Mouse (Mus musculus) cerebellum, adult 9-10 months (tissue): ENCODE measurements around the gene Crlf3.

Source experiments
- DNase-seq: peaks from one replicate; pipeline ENCODE4 v3.0.0; 2022

Crlf3 gene

GRCm38 (mm10) chr11:80080826-80081728, at the start of gene Crlf3:
Gene Crlf3 (minus strand): TSS chr11:80080991.
- DNase-seq: peak; percentile 93

GRCm38 (mm10) chr11:80116411-80116810, 35.6 kb upstream of the Crlf3 start:
- no peak for DNase-seq

- no peak for DNase-seq
These were observed 23.6 kb upstream of the Crlf3 start for GRCm38 (mm10) chr11:80104407-80104806.

DNA sequence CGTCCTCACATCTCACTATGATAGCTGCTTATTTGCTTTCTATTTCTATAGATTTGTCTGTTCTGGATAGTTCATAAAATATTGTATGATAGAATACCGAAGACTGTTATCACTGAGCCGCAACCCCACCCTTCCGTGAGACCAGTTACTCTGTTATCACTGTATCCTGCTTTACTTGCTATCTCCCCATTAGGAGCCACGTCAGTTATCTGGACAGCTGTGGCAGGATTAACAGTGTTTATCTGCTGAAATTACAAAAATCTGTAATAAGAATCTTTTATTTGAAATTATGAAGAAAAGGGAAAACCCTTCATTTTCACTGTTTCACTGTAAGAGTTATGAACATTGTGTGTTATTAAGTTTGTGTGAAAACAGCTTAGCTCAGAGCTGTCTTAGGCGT, 20.5 kb upstream of the Crlf3 start:
- DNase-seq: no peak

GRCm38 (mm10) chr11:80098444-80099056, 17.8 kb upstream of the Crlf3 start:
- DNase-seq: no peak

GRCm38 (mm10) chr11:80090555-80091164, 9.9 kb upstream of the Crlf3 start:
- DNase-seq: no peak

DNA sequence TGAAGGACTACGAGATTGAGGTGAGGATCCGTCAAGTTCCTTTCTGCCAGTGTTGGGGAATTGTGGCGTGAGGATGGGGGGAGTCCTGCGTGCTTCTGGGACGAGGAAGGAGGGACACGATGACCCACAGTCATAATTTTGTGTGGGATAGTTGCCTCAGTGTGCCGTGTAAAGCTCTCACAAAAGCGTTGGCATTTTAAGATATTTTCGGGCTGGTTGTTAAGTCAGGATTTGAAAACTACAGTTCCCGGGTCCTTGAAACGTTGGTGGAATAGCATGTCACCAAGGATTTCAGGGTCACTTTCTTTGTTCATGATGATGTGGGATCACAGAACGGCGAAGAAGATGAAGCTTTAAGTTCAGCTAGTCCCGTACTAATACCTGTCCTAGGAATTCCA, 9.0 kb upstream of the Crlf3 start:
- DNase-seq: no peak

- DNase-seq: peak; percentile 85
These were observed 8.4 kb upstream of the Crlf3 start, which contains the start of gene Atad5 for GRCm38 (mm10) chr11:80088917-80089816. Gene Atad5 (plus strand): TSS chr11:80089400.

DNA sequence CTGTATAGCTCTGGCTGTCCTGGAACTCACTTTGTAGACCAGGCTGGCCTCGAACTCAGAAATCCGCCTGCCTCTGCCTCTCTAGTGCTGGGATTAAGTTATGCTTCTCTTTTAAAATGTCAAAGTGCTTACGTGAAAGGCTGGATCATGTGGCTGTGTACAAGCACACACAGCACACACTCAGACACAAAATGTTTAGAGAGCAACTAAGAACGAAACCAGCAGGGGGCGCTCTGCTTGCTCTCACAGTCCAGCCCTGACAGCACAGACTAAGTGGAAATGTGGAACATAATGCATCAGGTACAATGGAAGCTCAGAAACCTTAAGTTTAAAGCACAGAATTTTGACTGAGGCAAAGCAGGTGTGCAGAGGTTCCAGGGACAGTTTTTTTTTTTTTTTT, 6.1 kb upstream of the Crlf3 start:
- peak; percentile 89 for DNase-seq

- DNase-seq: no peak
These were observed 4.7 kb upstream of the Crlf3 start for GRCm38 (mm10) chr11:80085356-80086055.

DNA sequence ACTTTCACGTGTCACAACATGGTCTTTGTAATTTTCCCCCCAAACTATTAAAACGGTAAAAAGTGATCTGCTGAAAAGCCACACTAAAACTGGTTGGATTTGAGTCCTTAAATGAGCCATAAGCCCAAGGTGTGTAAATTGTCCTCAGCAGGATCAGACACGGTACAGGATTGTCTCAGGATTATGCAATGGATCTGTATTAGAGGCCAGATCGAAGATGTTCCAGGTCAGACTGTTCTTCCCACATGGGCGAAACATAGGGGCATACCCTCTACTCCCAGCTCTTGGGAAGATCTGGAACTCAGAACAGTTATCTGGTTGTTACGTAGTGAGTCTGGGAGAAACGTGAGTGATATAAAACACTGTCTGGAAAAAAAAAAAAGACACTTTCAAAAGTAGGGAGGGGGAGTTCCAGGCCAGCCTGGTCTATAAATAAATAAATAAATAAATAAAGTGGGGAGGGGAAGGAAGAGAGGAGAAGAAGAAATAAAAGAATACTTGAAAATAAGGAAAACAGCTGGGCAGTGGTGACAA, 1.1 kb upstream of the Crlf3 start:
- no peak for DNase-seq

- DNase-seq: peak; percentile 43
These were observed 388 bp downstream of the Crlf3 start for GRCm38 (mm10) chr11:80080381-80080825.

- DNase-seq: no peak
These were observed 1.0 kb downstream of the Crlf3 start for GRCm38 (mm10) chr11:80079751-80080150.

- DNase-seq: no peak
These were observed 2.0 kb downstream of the Crlf3 start for GRCm38 (mm10) chr11:80078831-80079230.

DNA sequence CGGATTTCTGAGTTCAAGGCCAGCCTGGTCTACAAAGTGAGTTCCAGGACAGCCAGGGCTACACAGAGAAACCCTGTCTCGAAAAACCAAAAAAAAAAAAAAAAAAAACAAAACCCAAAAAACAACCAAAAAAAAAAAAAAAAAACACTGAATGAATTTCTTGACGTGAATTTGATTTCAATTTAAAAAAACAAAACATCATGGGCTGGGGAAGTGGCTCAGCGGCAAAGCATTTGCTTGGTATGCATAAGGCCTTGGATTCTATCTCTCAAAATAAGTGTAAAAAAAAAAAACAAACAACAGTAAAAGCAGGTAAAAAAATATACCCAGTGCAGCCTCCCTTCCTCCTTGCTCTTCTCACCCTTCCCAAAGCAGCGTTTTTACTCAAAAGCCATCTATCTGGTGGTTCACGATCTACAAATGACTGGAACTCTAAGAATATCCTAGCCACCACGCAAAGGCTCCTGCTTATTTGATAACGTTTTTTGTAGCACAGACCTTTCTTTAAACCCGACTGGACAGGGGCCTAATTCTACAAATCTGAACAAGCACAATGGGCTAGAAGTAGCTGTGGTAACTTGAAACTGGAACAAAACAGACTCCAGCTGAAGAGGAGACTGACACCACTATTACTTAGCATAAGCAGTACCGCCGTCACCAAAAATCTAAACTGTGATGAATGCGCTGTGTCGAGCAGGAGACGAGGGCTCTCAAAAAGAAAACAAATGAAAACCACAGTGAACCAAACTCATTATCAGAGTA, 2.8 kb downstream of the Crlf3 start:
- no peak for DNase-seq

DNA sequence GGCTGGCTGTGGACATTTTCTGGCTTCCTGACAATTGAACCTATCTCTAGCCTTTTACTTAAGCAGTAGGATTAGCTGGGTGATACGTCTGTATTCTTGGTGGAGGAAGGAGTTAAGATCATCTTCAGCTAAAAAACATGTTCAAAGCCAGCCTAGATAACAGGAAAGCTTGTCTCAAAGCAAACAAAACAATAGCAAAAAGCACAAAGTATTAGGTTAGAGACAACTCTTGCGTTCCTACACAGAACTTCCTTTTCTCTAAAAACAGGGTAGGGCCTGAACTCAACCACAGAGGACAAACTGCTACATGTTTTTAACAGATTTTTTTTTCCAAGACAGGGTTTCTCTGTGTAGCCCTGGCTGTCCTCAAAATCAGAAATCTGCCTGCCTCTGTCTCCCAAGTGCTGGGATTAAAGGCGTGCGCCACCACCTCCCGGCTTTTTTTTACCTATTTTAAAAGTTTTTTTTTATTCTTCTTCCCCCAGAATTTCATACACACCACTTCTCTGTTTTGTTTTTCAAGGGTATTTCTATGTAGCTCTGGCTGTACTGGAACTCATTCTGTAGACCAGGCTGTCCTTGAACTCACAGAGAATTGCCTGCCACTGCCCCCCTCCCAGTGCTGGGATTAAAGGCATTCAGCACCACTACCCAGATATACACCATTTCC, 5.0 kb downstream of the Crlf3 start:
- DNase-seq: no peak

DNA sequence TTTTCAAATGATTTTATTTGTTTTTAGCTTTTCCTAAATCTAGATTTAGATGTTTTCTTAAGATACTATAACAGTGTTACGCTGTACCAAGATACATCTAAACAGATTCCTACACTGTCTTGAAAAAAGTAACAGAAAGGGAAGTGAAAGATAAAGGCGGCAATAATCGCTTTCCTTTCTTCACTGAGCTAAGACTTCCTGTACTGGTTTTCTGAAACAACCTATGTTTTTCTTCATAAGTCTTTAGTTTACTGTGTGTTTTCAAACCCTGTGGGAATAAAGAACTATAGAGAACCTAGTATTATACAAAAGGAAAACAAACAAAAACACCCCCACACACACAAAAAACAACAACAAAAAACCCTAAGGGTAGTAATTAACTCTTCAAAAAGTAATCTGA, 8.4 kb downstream of the Crlf3 start:
- DNase-seq: no peak

- no peak for DNase-seq
These were observed 9.8 kb downstream of the Crlf3 start for GRCm38 (mm10) chr11:80071039-80071438.

DNA sequence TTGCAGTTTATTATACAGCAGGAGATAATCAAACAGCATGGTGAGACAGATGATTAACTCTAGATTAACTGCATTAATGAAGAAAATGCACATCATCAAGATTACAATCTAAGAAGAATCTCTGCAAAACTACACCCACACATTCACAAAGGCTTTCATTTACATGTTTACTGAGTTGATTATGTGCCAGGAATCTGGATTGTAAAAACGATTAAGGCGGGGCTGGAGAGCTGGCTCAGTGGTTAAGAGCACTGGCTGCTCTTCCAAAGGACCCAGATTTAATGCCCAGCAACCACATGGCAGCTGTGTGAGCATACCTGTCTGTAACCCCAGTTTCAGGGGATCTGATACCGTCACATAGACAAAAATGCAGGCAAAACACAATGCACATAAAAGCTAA, 11.0 kb downstream of the Crlf3 start:
- DNase-seq: no peak

- DNase-seq: no peak
These were observed 13.2 kb downstream of the Crlf3 start for GRCm38 (mm10) chr11:80067558-80067957.
